Mouse (Mus musculus) forebrain, embryonic 14.5 days (tissue): ENCODE data around the gene Saa3. TPM values are rescaled to one million over a fixed set of nuclear protein-coding genes. Genes with fewer than 3 reads are reported as not detected.
"Not testable (repeated sequence)": the region's sequence is repeated elsewhere in the genome, so short reads cannot be mapped to it uniquely, and the experiment has no call there.

Experiments used
- ATAC-seq: fragments of 200-750 bp; cut with Nextera tagmentation; 2 replicates; pipeline ENCODE4 v1.8.0; 2017; ENCODE audit warnings: mild to moderate bottlenecking, moderate library complexity
- DNase-seq: peaks from one replicate; pipeline ENCODE4 v3.0.0-alpha.2; 2015; ENCODE audit warnings: low spot score
- H3K27ac ChIP-seq: fragments of 300-500 bp; sonication (generic); 2 replicates; pipeline ENCODE4 v1.5.1; 2014; ENCODE audit warnings: low read depth, mild to moderate bottlenecking, control low read depth, low read length, moderate library complexity
- H3K27me3 ChIP-seq: fragments of 300-500 bp; sonication (generic); replicated peaks from 2 replicates; pipeline ENCODE4 v1.6.1; 2014; ENCODE audit warnings: low read length, control low read depth, mixed read lengths; ENCODE audit not compliant: control insufficient read depth, insufficient read depth
- H3K36me3 ChIP-seq: fragments of 300-500 bp; sonication (generic); 2 replicates; pipeline ENCODE4 v1.6.1; 2014; ENCODE audit warnings: low read length, control low read depth; ENCODE audit not compliant: control insufficient read depth, insufficient read depth
- H3K4me1 ChIP-seq: fragments of 300-500 bp; sonication (generic); 2 replicates; pipeline ENCODE4 v1.6.1; 2014; ENCODE audit warnings: antibody characterized with exemption, low read length, control low read depth; ENCODE audit not compliant: control insufficient read depth, insufficient read depth
- H3K4me2 ChIP-seq: fragments of 300-500 bp; sonication (generic); 2 replicates; pipeline ENCODE4 v1.6.1; 2014; ENCODE audit warnings: mild to moderate bottlenecking, control low read depth, low read length
- H3K4me3 ChIP-seq: fragments of 300-500 bp; sonication (generic); 2 replicates; pipeline ENCODE4 v1.5.1; 2014; ENCODE audit warnings: low read depth, low read length, control low read depth
- H3K9ac ChIP-seq: fragments of 300-500 bp; sonication (generic); 2 replicates; pipeline ENCODE4 v1.6.1; 2014; ENCODE audit warnings: mild to moderate bottlenecking, low read length, control low read depth, moderate library complexity
- H3K9me3 ChIP-seq: fragments of 300-500 bp; sonication (generic); replicated peaks from 2 replicates; pipeline ENCODE4 v1.6.1; 2016; ENCODE audit warnings: low read length, control low read depth, mixed read lengths; ENCODE audit not compliant: control insufficient read depth
- WGBS: fragments of 180-500 bp; shearing (Covaris S2); extraction: QIAGEN DNeasy Blood & Tissue Kit; methylation state at CpG from one replicate; pipeline ENCODE4 v1.1.7; 2014; 5-methylcytosine and 5-hydroxymethylcytosine counted together
- polyA plus RNA-seq: library from polyadenylated mRNA; unstranded; fragments of >200 nt; fragmentation: Nextera tagmentation; extraction: Ambion mirVana; gene quantifications from 2 replicates; pipeline ENCODE4 v1.2.1, GENCODE M21; 2014

Saa3 gene
- polyA plus RNA-seq, 1 experiment from 2014 or later: 0.34 TPM

DNA sequence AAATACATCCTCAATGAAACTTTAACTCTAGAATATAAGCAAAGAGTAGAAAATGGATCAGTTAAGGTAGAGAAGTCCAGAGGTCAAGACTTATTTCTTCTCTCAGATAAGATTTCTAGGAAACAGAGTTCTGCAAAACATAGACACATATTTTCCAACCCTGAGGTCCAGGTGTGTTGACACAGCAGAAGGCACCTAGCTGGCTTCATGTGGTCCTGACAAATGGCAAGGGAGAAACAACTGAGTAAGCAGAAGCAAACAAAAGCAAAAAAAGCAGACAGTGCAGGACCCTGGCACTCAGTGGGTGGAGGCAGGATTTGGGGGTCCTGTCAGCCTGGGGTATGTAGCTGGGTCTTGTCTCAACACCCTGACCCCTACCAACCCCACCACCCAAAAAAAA is 34.8 kb downstream of the Saa3 start:
- no peaks in the 10 kb centered on the region for H3K27me3 ChIP-seq
- no peak overlapping the region for H3K4me2 ChIP-seq
- H3K9me3 ChIP-seq: no peaks in the 10 kb centered on the region
- H3K27ac ChIP-seq: no peak overlapping the region
- no peak overlapping the region for H3K9ac ChIP-seq
- no peak for ATAC-seq
- no peaks in the 10 kb centered on the region for H3K4me1 ChIP-seq
- DNase-seq: no peak
- no peak overlapping the region for H3K4me3 ChIP-seq
- H3K36me3 ChIP-seq: no peaks in the 10 kb centered on the region

DNA sequence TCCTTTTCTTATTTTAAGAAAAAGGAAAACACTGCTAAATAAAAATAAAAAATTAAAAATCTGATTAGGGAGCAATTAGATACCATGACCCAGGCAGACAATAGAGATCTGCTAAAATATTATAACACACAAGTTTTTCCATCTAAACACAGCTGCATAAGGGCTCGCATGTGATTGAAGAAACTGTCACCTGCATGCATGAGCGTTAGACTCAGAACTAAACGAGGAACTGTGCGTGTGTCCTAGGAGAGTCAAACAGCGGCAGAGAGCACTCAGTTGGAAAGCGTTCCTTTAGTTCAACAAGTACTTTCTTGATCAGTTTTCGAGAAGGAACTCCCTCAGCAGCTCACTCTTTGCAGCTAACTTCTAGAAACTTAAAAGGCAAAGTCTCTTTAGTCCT is 36.5 kb downstream of the Saa3 start:
- WGBS: 77% methylated on average over 7 of the region's 7 CpGs
- not testable (repeated sequence) for H3K4me2 ChIP-seq, H3K4me1 ChIP-seq, H3K9me3 ChIP-seq, H3K4me3 ChIP-seq, H3K27me3 ChIP-seq, H3K27ac ChIP-seq, H3K36me3 ChIP-seq, DNase-seq, ATAC-seq, H3K9ac ChIP-seq

DNA sequence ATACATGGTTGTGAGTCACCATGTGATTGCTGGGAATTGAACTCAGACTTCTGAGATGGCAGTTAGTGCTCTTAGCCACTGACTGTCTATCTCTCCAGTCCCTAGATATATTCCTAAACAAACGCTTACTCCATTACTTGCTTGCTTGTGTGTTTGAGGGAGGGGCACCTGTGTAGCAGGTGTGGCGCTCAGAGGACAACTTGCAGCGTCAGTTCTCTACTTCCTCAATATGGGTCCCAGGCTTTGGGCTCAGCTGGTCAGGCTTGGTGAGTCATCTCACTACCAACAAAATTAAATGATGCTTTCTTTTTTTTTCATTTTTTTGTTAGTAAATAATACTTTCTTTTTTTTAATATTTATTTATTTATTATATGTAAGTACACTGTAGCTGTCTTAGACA is 37.1 kb downstream of the Saa3 start:
- no peak for DNase-seq
- Histone ChIP-seq H3K27ac (no peak overlapping the region), H3K36me3 (no peaks in the 10 kb centered on the region), H3K4me1 (no peaks in the 10 kb centered on the region), H3K9me3 (no peaks in the 10 kb centered on the region), H3K4me3 (no peak overlapping the region), H3K4me2 (no peak overlapping the region), H3K9ac (no peak overlapping the region), H3K27me3 (no peaks in the 10 kb centered on the region)
- WGBS: 87% methylated on average over 3 of the region's 3 CpGs
- no peak for ATAC-seq

DNA sequence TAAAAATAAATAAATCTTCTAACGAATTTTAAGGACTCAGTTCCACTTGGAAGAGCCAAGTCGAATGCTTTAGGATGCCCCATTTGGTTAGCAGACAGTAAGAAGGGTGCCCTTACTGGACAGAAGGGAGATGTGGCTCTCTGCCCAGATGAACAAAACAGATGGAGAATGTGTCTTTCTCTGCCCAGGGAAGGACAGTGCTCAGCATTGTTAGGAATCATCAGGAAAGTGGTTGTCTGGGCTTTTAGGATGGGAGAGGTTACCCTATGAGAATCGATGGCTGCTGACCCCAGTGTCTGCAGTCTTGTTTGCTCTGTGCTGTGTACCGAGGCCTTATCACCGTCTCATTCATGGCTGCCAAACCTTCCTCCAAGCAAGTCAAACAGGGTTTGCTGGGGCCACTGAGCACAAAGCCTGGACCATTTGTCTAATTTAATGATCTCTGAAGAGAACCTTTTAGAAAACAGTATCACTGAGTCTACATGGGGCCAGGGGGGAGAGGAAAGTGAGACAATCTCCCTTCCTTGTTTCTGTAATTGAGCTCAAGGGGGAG is 38.6 kb downstream of the Saa3 start:
- no peaks in the 10 kb centered on the region for H3K27me3 ChIP-seq
- H3K4me1 ChIP-seq: no peaks in the 10 kb centered on the region
- ATAC-seq: no peak
- no peaks in the 10 kb centered on the region for H3K36me3 ChIP-seq
- H3K9me3 ChIP-seq: no peaks in the 10 kb centered on the region
- WGBS: 68% methylated on average over 5 of the region's 5 CpGs
- no peak overlapping the region for H3K4me2 ChIP-seq
- no peak overlapping the region for H3K4me3 ChIP-seq
- H3K27ac ChIP-seq: no peak overlapping the region
- no peak for DNase-seq
- no peak overlapping the region for H3K9ac ChIP-seq

DNA sequence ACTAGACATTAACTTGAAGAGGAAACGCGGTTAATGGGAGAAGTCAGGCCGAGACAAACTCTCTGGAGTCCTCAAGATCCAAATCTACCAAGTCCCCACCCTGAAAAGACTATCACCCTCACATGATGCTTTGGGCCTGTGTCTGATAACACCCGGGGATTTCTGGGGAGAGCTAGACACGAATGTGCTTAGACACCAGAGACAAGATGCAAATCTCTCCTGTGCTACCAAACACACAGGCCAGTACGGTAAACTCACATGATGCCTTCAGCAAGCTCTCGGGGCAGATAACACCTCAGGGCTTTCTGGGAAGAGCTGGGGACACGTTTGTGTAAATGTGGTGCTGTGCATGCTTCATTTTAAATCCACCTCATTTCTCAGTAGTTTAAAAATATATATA is 39.6 kb downstream of the Saa3 start:
- ATAC-seq (no peak), DNase-seq (no peak)
- Histone ChIP-seq H3K27ac (no peak overlapping the region), H3K27me3 (no peaks in the 10 kb centered on the region), H3K9me3 (no peaks in the 10 kb centered on the region), H3K4me2 (no peak overlapping the region), H3K4me3 (no peak overlapping the region), H3K4me1 (no peaks in the 10 kb centered on the region), H3K36me3 (no peaks in the 10 kb centered on the region), H3K9ac (no peak overlapping the region)
- WGBS: 91% methylated on average over 8 of the region's 8 CpGs

DNA sequence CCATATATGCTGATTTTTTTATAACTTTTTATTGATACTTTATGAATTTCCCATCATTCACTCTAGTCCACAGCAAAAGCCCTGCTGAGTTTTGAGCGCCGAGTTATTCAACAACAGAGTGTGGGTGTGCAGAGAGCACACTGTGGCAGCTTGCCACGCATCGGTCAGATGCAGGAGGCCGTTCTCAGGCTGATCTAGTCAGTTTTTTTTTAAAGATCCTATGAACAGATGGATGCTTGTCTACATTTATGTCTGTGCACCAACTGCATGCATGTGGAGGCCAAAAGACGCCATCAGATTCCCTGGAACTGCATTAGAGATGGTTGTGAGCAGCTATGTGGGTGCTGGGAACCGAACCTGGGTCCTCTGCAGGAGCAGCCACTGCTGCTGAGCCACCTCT is 40.4 kb downstream of the Saa3 start:
- no peak overlapping the region for H3K4me2 ChIP-seq
- no peaks in the 10 kb centered on the region for H3K36me3 ChIP-seq
- no peaks in the 10 kb centered on the region for H3K4me1 ChIP-seq
- H3K9me3 ChIP-seq: no peaks in the 10 kb centered on the region
- 88% methylated on average over 7 of the region's 7 CpGs for WGBS
- ATAC-seq (no peak), DNase-seq (no peak)
- no peak overlapping the region for H3K4me3 ChIP-seq
- H3K27ac ChIP-seq: no peak overlapping the region
- H3K9ac ChIP-seq: no peak overlapping the region
- H3K27me3 ChIP-seq: no peaks in the 10 kb centered on the region

DNA sequence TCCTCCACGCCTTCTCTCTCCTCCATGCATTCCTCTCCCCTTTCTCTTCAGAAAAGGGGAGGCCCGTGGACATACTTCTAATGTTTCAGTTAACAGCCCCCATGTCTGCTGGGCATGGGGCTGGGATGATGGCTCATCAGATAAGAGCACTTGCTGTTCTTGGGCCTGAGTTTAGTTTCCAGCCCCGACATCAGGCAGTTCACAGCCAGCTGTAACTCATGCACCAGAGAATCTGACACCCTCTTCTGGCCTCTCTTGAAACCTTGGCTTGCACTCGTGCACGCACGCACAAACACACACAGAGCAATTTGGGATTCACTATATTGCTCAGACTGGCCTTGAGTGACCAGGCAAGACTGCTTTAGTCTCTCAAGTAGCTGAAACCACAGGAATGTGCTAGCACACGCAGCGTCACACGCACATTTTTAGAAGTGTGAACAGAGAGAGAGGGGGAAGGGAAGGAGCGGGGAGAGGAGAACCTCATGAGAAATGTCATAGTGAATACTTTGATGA is 43.3 kb downstream of the Saa3 start, which contains the start of gene Tph1:
Gene Tph1 (minus strand): TSS at position 378 of the 513 bp plus-strand sequence.
- ATAC-seq: no peak

DNA sequence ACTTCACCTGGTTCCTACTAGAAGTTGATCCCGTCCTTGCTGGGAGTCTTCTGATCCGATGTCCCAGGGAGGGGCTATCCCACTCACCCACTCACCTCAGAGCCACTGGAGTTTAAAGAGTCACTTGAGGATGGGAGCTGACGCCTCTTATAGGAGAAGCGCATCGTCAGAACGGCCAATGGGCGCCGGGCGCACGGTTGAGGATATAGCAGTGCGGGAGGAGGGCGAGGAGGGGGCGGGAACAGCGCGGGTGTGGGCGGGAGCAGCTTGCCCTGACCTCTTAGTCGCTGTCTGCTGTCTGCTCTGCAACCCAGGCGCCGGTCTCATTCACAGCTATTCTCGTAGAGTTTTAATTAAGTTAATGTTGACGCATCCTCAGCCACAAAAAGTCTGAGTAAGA is 48.2 kb downstream of the Saa3 start:
- Histone ChIP-seq H3K27ac (no peak overlapping the region), H3K9me3 (no peaks in the 10 kb centered on the region), H3K36me3 (no peaks in the 10 kb centered on the region), H3K27me3 (0 out of 2 replicates have a peak, but pooled peaks cover 2% of the 10 kb centered on the region), H3K4me2 (peak overlapping the region; percentile 36), H3K4me3 (no peak overlapping the region), H3K4me1 (peaks cover 3% of the 10 kb centered on the region; the same call in 1 of the 2 replicates), H3K9ac (no peak overlapping the region)
- ATAC-seq (no peak), DNase-seq (no peak)
- WGBS: under 1% methylated on average over 21 of the region's 21 CpGs

More for the DNA sequence above, 43.3 kb downstream of the Saa3 start, which contains the start of gene Tph1:
- Histone ChIP-seq H3K4me2 (no peak within 1 kb of the TSS), H3K9ac (no peak within 1 kb of the TSS), H3K27me3 (0 out of 2 replicates have a peak, but pooled peaks cover 2% of the 10 kb centered on the region), H3K36me3 (no peaks in the 10 kb centered on the region), H3K4me1 (peaks cover 2% of the 10 kb centered on the region; the same call in 1 of the 2 replicates), H3K9me3 (no peaks in the 10 kb centered on the region), H3K27ac (no peak within 1 kb of the TSS), H3K4me3 (no peak within 1 kb of the TSS)
- 69% methylated on average over 10 of the region's 10 CpGs for WGBS
- no peak for DNase-seq

DNA sequence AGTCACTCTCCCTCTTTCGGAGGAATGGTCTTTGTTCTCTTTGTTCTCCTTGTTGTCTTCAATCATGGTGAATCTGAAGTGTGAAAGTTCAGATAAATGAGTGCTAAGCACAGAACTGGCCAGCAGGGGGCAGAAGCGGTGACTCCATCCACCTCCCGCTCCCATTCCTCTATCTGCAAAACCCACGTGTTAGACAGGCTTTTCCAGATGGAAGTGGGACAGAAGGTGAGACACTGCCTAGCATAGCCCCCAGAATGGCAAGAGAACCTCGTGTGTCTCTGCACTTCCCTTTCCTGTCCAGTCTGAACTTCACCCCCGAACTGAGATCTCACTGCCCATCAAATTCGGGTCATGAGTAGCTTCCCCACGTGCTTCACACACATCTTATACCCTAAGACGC is 50.3 kb downstream of the Saa3 start:
- no peaks in the 10 kb centered on the region for H3K9me3 ChIP-seq
- no peak overlapping the region for H3K4me3 ChIP-seq
- H3K9ac ChIP-seq: no peak overlapping the region
- DNase-seq (peak; percentile 48), ATAC-seq (no peak)
- H3K27me3 ChIP-seq: 0 out of 2 replicates have a peak, but pooled peaks cover 2% of the 10 kb centered on the region
- H3K36me3 ChIP-seq: no peaks in the 10 kb centered on the region
- H3K4me2 ChIP-seq: no peak overlapping the region
- H3K4me1 ChIP-seq: peaks cover 3% of the 10 kb centered on the region; the same call in 1 of the 2 replicates
- 41% methylated on average over 9 of the region's 9 CpGs for whole genome bisulfite sequencing
- no peak overlapping the region for H3K27ac ChIP-seq
